Mouse (Mus musculus) urinary bladder, postnatal 0 days (tissue): ENCODE data around the gene Spcs1. TPM values are rescaled to one million over a fixed set of nuclear protein-coding genes. Genes with fewer than 3 reads are reported as not detected.

Experiments used
- polyA plus RNA-seq: library from polyadenylated mRNA; unstranded; fragments of >200 nt; fragmentation: Nextera tagmentation; extraction: Ambion mirVana; gene quantifications from 2 replicates; pipeline ENCODE4 v1.2.1, GENCODE M21; 2015

Gene Spcs1
- polyA plus RNA-seq = 525 and 564 TPM in 2 replicates

DNA sequence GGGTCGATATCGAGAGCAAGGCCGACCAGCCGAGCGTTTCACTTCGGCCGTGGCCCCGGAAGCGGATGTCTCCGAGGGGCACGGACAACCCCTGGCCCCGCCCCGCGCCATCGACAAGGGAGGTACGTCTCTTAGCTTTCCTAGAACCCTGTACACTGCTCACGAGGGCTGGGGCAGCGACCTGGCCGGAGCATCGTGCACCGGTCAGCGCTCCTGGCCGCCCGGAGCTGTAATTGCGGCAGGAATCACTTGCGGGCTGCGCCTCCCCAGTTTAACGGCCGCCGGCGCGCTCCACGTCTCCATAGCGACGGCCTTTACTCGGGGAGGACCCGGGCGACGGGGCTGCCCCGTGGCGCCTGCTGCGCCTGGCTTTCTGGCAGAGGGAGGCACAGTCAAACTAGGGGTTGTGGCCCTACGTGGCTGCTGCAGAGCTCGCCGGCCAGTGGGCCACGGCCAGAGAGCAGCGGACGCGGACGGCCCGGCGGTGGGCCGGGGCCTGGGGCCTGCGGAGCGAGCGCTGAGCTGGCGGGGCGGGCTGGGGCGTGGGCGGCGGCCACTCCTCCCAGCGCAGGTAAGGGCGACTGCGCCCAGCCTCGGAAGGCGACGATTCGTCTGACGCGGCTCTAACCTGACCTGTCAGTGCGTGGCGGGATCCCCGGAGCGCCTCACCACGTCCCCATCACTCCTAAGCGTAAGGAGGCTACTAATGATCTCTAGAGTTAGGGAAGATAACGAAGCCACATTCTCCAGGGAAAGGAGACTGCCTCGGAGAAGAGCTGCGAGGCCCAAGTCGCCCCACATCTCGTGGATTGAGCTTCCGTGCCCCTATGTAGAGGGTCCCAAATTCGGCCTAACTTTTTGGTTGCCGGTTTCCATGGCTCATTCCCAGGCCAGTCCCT, at the start of gene Spcs1, which contains the start of gene Glt8d1:
Spcs1 (minus strand) TSS at position 366 of the 899 bp plus-strand sequence.
Glt8d1 (plus strand) TSS at position 94 of the 899 bp plus-strand sequence.

DNA sequence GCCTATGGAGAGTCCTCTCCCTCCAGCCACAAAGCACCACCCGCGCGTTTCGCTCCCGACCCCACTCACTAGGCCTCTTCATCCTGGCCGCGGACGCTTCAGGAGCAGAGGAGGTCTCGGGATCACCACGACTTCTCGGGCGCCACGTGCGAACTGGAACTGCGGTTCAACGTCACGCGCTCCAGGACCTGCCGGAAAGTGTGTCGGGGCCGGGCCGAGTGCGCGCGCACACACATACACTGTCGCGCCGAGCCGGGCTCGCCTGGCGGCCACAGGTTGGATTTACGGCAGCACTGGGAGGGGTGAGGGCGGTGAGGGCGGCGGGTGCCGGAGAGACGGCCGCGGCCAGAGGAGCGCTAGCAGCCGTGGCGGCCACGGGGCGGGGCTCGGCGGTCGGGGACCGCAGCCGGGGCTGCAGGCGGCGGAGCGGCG, 17.4 kb upstream of the Spcs1 start, which contains the start of the genes Pbrm1 and Gnl3:
Pbrm1 (plus strand) TSS at position 279 of the 432 bp plus-strand sequence.
Gnl3 (minus strand) TSS at position 293 of the 432 bp plus-strand sequence.

DNA sequence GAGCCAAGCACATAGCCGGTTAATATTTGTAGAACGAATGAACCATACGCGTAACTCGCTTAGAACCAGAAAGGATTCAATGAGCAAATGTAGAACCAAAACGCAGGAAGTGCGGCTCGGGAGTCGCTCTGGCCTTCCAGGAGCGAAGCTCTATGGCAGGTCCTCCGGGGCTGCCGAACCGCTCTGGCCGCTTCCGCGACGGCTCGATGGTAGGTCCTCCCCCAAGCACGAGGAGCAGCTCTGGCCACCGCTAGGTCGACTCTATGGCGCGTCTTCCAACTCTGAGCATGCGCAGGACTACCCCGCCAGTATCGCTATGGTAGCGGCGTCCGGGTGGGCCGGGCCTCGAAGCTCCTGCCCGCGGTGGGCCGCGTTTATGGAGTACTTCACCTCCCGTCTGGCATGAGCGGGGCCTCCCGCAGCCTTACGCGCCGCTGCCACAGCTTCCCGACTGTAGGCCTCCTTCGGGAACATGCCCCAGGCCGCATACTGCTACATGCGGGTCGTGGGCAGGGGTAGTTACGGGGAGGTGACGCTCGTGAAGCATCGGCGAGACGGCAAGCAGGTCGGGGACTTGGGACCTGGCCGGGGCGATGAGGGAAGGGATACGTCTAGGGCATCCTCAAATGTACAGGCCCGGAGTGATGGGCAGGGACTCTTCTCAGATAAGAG, 50.2 kb downstream of the Spcs1 start, which contains the start of gene Nek4:
Nek4 (plus strand) TSS at position 224 of the 672 bp plus-strand sequence.

Other genes starting within 250 kb of the Spcs1 start
- 19.3 and 22.6 TPM in 2 replicates for gene Tmem110, start 176.1 kb downstream of the Spcs1 start, polyA plus RNA-seq
- gene Mustn1, start 122.5 kb downstream of the Spcs1 start, polyA plus RNA-seq = 72.9 and 73.3 TPM in 2 replicates
- gene Itih4, start 115.2 kb downstream of the Spcs1 start, polyA plus RNA-seq = 0.50 and 0.95 TPM in 2 replicates
- 1.9 and 3.1 TPM in 2 replicates for gene Itih3, start 77.9 kb downstream of the Spcs1 start, polyA plus RNA-seq
- gene Itih1, start 58.4 kb downstream of the Spcs1 start, polyA plus RNA-seq = 0.17 TPM in 1 of 2 replicates, not detected in the other
- gene Nek4, start 50.3 kb downstream of the Spcs1 start, polyA plus RNA-seq = 4.8 and 4.9 TPM in 2 replicates
- 40.3 and 49.5 TPM in 2 replicates for gene Glt8d1, start 272 bp downstream of the Spcs1 start, polyA plus RNA-seq
- 67.0 and 78.1 TPM in 2 replicates for gene Pbrm1, start 17.5 kb upstream of the Spcs1 start, polyA plus RNA-seq
- gene Gnl3, start 17.5 kb upstream of the Spcs1 start, polyA plus RNA-seq = 63.5 and 68.1 TPM in 2 replicates
- gene Smim4, start 127.3 kb upstream of the Spcs1 start, polyA plus RNA-seq = 56.9 and 62.9 TPM in 2 replicates
- 51.1 and 53.6 TPM in 2 replicates for gene Nt5dc2, start 129.4 kb upstream of the Spcs1 start, polyA plus RNA-seq
- 29.5 and 44.3 TPM in 2 replicates for gene Stab1, start 167.0 kb upstream of the Spcs1 start, polyA plus RNA-seq
- gene Tnnc1, start 206.6 kb upstream of the Spcs1 start, polyA plus RNA-seq = 15.4 and 16.1 TPM in 2 replicates
- gene Nisch, start 215.3 kb upstream of the Spcs1 start, polyA plus RNA-seq = 175 TPM in 2 replicates
- gene Sema3g, start 216.2 kb upstream of the Spcs1 start, polyA plus RNA-seq = 0.46 and 0.54 TPM in 2 replicates
- 12.6 and 13.1 TPM in 2 replicates for gene Phf7, start 249.6 kb upstream of the Spcs1 start, polyA plus RNA-seq
- 29.7 and 30.1 TPM in 2 replicates for gene Bap1, start 249.8 kb upstream of the Spcs1 start, polyA plus RNA-seq